Mouse (Mus musculus) embryonic facial prominence, embryonic 13.5 days (tissue): ENCODE data around the gene Ttll5. TPM values are rescaled to one million over a fixed set of nuclear protein-coding genes. Genes with fewer than 3 reads are reported as not detected.

Experiments
- ATAC-seq: fragments of 200-750 bp; cut with Nextera tagmentation; 2 replicates; pipeline ENCODE4 v1.8.0; 2017; ENCODE audit warnings: low read depth; ENCODE audit not compliant: insufficient number of reproducible peaks, insufficient read depth, low FRiP score, low TSS enrichment
- H3K27ac ChIP-seq: fragments of 300-500 bp; sonication (generic); 2 replicates; pipeline ENCODE4 v1.5.1; 2015; ENCODE audit warnings: moderate library complexity, mild to moderate bottlenecking, inconsistent platforms
- H3K27me3 ChIP-seq: fragments of 300-500 bp; sonication (generic); 2 replicates; pipeline ENCODE4 v1.6.1; 2015; ENCODE audit warnings: mild to moderate bottlenecking, inconsistent platforms
- H3K36me3 ChIP-seq: fragments of 300-500 bp; sonication (generic); 2 replicates; pipeline ENCODE4 v1.6.1; 2015; ENCODE audit warnings: mild to moderate bottlenecking, inconsistent platforms
- H3K4me1 ChIP-seq: fragments of 300-500 bp; sonication (generic); 2 replicates; pipeline ENCODE4 v1.6.1; 2015; ENCODE audit warnings: inconsistent platforms
- H3K4me2 ChIP-seq: fragments of 300-500 bp; sonication (generic); 2 replicates; pipeline ENCODE4 v1.6.1; 2015; ENCODE audit warnings: moderate library complexity, mild to moderate bottlenecking, inconsistent platforms
- H3K4me3 ChIP-seq: fragments of 300-500 bp; sonication (generic); 2 replicates; pipeline ENCODE4 v1.5.1; 2015; ENCODE audit warnings: mild to moderate bottlenecking, inconsistent platforms
- H3K9ac ChIP-seq: fragments of 300-500 bp; sonication (generic); 2 replicates; pipeline ENCODE4 v1.6.1; 2015; ENCODE audit warnings: mild to moderate bottlenecking, inconsistent platforms
- H3K9me3 ChIP-seq: fragments of 300-500 bp; sonication (generic); 2 replicates; pipeline ENCODE4 v1.6.1; 2016; ENCODE audit warnings: inconsistent platforms
- WGBS: fragments of 180-500 bp; shearing (Covaris S2); methylation state at CpG from one replicate; pipeline ENCODE4 v1.1.7; 2015; ENCODE audit warnings: mixed read lengths; 5-methylcytosine and 5-hydroxymethylcytosine counted together
- polyA plus RNA-seq: library from polyadenylated mRNA; unstranded; fragments of >200 nt; fragmentation: Nextera tagmentation; extraction: Ambion mirVana; gene quantifications from 2 replicates; pipeline ENCODE4 v1.2.1, GENCODE M21; 2015

Gene Ttll5
- polyA plus RNA-seq, 1 experiment from 2014 or later: 17.3 TPM

DNA sequence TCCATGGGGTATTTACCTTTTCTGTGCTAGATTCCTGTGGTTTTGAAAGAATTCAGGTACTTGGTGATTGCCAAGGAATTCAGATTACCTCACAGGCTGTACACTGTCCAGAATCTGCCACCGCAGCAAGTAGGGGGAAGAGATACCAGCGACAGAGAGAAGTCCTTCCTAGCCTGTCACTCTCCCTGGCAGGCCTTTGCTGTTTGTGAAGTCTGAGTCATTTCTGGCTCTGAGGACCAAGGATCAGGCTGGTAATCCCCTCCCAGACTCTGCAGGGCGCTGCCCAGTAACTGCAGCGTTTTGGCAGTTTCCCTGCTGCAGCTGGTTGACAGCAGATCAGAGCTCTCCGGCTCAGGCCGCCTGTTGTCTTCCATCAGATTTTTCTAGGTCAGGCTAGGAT is 45.0 kb downstream of the Ttll5 start:
- WGBS: 38% methylated on average over 6 of the region's 6 CpGs
- no peak overlapping the region for H3K4me3 ChIP-seq
- no peak for ATAC-seq
- H3K36me3 ChIP-seq: peaks cover 4% of the 10 kb centered on the region; the same call in 1 of the 2 replicates
- no peaks in the 10 kb centered on the region for H3K27me3 ChIP-seq
- no peak overlapping the region for H3K4me2 ChIP-seq
- no peaks in the 10 kb centered on the region for H3K9me3 ChIP-seq
- H3K9ac ChIP-seq: no peak overlapping the region; the same call in 1 of the 2 replicates
- peak overlapping the region; percentile 58; the same call in 1 of the 2 replicates for H3K27ac ChIP-seq
- H3K4me1 ChIP-seq: peaks cover 11% of the 10 kb centered on the region

DNA sequence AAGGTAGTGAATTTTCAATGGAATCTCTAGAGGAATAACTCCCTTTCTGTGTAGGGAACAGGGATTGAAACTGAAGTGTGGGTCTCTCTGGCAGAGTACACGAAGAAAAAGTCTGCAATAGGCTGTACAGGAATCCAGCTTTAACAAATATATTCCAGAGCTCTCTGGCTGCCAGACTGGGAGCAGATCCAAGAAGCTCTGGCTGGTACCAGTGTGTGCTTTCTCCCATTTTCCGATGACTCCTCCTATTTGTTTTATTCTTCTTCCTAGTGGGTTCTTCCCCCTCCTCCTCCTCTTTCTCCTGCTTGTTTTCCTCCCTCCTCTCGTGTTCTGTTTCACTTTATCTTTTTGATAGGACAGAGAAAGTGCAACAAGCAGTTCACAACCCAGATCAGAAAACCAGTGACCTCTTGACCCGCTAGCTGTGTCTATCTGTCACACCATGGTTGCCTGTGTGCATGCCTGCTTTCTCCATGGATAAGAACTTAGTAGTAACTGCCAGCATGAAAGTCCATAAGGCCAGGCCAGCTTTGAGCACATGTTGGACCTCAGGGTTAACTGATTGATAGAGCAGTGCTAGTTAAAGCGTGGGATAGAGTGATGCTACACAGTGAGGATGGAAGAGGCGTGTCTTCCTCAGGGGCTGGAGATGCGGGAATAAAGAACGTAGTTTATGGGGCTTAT is 55.3 kb downstream of the Ttll5 start:
- H3K4me3 ChIP-seq: no peak overlapping the region
- WGBS: 72% methylated on average over 8 of the region's 8 CpGs
- no peak overlapping the region for H3K4me2 ChIP-seq
- H3K9me3 ChIP-seq: no peaks in the 10 kb centered on the region
- no peak overlapping the region for H3K9ac ChIP-seq
- peaks cover 20% of the 10 kb centered on the region for H3K4me1 ChIP-seq
- peak; percentile 72; the same call in 1 of the 2 replicates for ATAC-seq
- no peaks in the 10 kb centered on the region for H3K27me3 ChIP-seq
- peak overlapping the region; percentile 81 for H3K27ac ChIP-seq
- H3K36me3 ChIP-seq: peaks cover 8% of the 10 kb centered on the region

DNA sequence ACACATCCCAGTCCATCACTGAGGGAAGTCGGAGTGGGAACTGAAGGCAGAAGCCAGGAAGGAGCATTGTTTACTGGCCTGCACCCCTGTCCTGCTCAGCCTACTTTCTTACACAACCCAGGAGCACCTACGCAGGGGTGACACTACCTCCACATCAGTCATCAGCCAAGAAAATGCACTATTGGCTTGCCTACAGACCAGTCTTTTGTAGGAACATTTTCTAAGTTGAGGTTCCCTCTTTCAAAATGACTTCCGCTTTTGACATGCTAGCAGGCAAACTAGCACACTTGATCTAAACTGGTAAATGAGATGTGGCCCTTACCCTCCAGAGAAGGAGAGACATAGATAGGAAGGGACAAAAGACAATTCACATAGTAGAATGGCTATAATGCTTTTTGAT is 60.6 kb downstream of the Ttll5 start:
- 86% methylated on average over 3 of the region's 3 CpGs for WGBS
- H3K9me3 ChIP-seq: no peaks in the 10 kb centered on the region
- H3K4me3 ChIP-seq: no peak overlapping the region
- ATAC-seq: no peak
- no peaks in the 10 kb centered on the region for H3K27me3 ChIP-seq
- H3K27ac ChIP-seq: no peak overlapping the region
- no peak overlapping the region for H3K9ac ChIP-seq
- no peaks in the 10 kb centered on the region for H3K36me3 ChIP-seq
- no peak overlapping the region for H3K4me2 ChIP-seq
- H3K4me1 ChIP-seq: peaks cover 9% of the 10 kb centered on the region

DNA sequence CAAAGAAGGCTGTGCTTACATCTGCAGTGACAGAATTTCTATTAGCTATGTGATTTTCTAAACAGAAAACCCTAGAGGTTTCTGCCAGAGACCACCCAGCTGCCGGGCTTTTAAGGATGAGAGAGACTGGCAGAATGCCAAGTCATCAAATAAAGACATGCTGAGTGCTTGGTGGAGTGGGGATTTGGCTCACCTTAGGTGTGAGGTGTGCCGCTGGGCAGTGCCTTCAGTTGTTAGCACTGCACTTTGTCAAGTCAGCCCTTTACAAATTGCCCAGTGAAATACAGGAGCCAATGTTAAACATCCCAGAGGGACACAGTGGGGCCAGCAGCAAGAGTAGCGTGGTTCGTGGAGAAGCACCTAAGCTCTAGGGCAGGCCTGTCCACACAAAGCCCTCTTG is 65.6 kb downstream of the Ttll5 start:
- no peak overlapping the region for H3K27ac ChIP-seq
- ATAC-seq: no peak

DNA sequence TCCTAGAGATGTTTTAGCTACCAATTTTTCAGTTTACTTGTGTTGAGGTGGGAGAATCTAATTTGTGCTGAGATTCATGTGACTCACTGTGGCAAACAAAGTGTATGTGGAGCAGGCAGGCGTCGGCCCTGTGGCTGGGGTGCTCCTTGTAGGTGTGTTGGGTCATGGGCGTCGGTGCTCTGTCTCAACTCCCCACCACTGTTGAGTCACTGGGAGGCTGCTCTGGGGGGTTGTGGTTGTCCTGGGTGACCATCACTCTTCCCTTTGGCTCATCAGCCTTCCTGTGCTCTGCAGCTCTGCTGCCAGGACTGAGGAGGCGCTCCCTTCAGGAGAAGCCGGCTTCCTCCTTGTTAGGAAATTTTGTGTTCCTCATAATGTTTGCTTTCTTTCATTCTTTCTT is 79.5 kb downstream of the Ttll5 start:
- no peak overlapping the region for H3K27ac ChIP-seq
- peaks cover 20% of the 10 kb centered on the region for H3K36me3 ChIP-seq
- no peaks in the 10 kb centered on the region; the same call in 1 of the 2 replicates for H3K9me3 ChIP-seq
- 93% methylated on average over 6 of the region's 6 CpGs for WGBS
- H3K27me3 ChIP-seq: no peaks in the 10 kb centered on the region
- H3K4me2 ChIP-seq: no peak overlapping the region
- H3K4me3 ChIP-seq: no peak overlapping the region
- H3K9ac ChIP-seq: no peak overlapping the region
- H3K4me1 ChIP-seq: peaks cover 14% of the 10 kb centered on the region
- no peak for ATAC-seq

More for the DNA sequence above, 65.6 kb downstream of the Ttll5 start:
- WGBS: 62% methylated on average over 4 of the region's 4 CpGs
- H3K4me2 ChIP-seq: no peak overlapping the region
- peaks cover 10% of the 10 kb centered on the region for H3K36me3 ChIP-seq
- no peak overlapping the region for H3K9ac ChIP-seq
- H3K4me3 ChIP-seq: no peak overlapping the region
- no peaks in the 10 kb centered on the region for H3K27me3 ChIP-seq
- H3K9me3 ChIP-seq: no peaks in the 10 kb centered on the region
- peaks cover 9% of the 10 kb centered on the region for H3K4me1 ChIP-seq

DNA sequence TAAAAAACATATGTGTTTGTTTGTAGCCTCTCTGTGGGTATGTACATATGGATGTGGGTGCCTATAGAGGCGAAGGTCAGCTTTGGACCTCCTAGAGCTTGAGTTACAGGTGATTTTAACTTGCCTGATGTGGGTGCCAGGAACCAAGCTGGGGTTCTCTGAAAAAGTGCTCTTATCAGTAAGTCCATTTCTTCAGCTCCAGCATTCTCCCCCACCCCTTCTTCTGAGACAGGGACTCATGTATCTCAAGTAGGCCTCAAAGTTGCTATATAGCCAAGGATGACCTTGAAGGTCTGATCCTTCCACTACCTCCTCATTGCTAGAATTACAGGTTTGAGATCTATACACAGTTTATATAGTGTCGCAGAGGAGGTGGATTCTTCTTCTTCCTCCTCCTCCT is 81.2 kb downstream of the Ttll5 start:
- H3K9me3 ChIP-seq: no peaks in the 10 kb centered on the region; the same call in 1 of the 2 replicates
- H3K4me2 ChIP-seq: no peak overlapping the region
- peaks cover 14% of the 10 kb centered on the region for H3K36me3 ChIP-seq
- no peaks in the 10 kb centered on the region for H3K27me3 ChIP-seq
- no peak overlapping the region for H3K9ac ChIP-seq
- WGBS: 97% methylated on average over 2 of the region's 2 CpGs
- H3K4me1 ChIP-seq: peaks cover 14% of the 10 kb centered on the region
- ATAC-seq: no peak
- H3K27ac ChIP-seq: no peak overlapping the region
- H3K4me3 ChIP-seq: no peak overlapping the region

DNA sequence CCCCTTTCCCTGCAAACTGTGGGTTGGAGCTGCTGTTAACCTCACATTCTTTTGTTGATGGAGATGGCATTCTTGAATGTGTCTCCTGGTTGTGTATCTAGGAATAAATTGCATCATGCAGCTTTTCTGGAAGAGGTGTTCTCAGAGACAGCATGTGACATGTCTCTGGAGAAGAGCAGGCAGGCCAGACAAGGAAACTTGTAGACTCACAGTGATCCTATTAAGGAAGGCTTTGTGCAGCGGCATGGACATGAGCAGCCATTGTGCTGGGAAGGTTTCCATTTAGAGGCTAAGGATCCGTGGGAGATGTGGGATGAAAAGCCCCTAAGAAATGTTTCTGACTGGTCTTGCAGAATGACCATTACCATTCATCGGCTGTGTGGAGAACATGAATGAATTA is 83.4 kb downstream of the Ttll5 start:
- Histone ChIP-seq H3K4me2 (no peak overlapping the region), H3K9ac (no peak overlapping the region), H3K9me3 (no peaks in the 10 kb centered on the region), H3K27me3 (no peaks in the 10 kb centered on the region), H3K27ac (peak overlapping the region; percentile 48), H3K36me3 (no peaks in the 10 kb centered on the region), H3K4me1 (peaks cover 21% of the 10 kb centered on the region), H3K4me3 (no peak overlapping the region)
- no peak for ATAC-seq
- WGBS: 63% methylated on average over 3 of the region's 3 CpGs

DNA sequence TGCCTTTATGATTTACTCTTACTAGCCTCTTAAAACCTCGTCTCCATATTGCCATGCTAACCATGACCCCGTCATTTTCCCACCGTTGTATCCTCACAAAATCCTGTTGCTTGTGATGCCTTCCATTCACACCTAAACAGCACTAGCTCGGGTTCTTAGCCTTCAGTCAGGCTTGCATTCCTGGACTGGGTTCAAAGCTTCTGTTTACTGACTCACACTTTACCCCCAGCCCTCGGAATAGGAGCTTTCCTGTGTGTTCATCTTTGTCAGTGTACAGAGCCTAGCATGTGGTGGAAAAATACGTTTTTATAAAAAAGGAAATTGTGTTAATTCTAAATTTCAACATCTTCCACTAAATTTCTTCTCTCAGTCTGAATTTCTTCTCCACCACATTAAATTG is 86.4 kb downstream of the Ttll5 start:
- no peak for ATAC-seq
- WGBS: 84% methylated on average over 6 of the region's 6 CpGs
- Histone ChIP-seq H3K36me3 (0 out of 2 replicates have a peak, but pooled peaks cover 4% of the 10 kb centered on the region), H3K27ac (no peak overlapping the region), H3K4me1 (peaks cover 24% of the 10 kb centered on the region), H3K9ac (no peak overlapping the region), H3K9me3 (no peaks in the 10 kb centered on the region), H3K27me3 (no peaks in the 10 kb centered on the region), H3K4me2 (no peak overlapping the region), H3K4me3 (no peak overlapping the region)

DNA sequence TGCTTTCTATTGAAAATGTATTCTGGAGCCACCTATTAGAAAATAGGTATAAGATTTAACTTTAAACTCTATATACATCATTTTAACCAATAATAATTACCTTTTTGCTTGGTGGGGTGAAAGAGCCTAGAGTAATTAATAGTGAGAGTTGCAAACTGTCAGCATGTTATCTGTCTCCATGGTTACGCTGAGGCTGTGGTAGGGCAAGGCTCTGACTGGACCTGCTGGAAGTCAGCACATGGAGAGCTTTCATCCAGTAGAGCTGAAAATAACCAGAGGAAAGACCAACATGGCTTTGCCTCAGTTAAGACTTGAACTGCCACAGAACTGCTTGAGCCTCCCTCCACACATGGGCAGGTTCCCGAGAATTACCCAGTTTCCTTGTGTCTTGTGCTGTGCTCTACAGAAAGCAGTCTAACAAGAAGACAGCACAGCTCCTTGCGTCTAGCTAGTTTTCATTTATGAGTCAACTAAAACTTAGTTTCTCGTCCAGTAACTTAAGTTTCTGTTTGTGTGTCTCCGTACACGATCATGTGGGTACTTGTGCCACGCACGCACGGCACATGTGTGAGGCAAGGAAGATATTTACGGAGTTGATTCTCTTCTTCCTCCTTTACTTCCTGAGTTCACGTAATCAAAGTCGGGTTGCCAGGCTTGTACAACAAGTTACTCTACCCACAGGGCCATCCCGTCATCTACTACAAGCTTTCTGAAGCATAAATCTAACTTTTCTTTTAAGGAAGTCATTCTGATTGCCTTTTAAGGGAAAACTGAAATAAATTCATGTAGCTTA is 88.4 kb downstream of the Ttll5 start:
- Histone ChIP-seq H3K4me2 (no peak overlapping the region), H3K9me3 (no peaks in the 10 kb centered on the region), H3K4me3 (no peak overlapping the region), H3K27me3 (no peaks in the 10 kb centered on the region), H3K9ac (no peak overlapping the region), H3K36me3 (0 out of 2 replicates have a peak, but pooled peaks cover 9% of the 10 kb centered on the region), H3K4me1 (peaks cover 13% of the 10 kb centered on the region), H3K27ac (no peak overlapping the region)
- no peak for ATAC-seq
- WGBS: 84% methylated on average over 13 of the region's 13 CpGs

DNA sequence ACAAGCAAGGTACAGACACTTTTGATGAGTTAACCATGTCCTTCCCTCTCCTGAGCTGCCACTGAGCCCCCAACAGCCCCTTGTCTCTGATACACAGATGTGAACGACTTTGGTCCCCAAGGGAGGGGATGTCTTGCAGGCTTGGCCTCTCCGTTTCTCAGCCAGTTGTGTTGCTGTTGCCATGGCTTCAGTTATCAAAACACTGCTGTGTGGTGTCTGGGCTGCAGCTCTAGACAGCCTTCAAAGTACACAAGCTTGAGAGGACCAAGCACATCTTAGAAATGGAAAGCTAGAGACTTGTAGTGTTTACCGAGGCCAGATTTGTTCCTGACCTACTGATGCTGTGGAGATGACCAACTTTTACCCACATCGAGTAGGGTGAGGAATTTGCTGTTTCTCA is 102.4 kb downstream of the Ttll5 start:
- 68% methylated on average over 4 of the region's 4 CpGs for WGBS
- no peak for ATAC-seq
- H3K9ac ChIP-seq: no peak overlapping the region

DNA sequence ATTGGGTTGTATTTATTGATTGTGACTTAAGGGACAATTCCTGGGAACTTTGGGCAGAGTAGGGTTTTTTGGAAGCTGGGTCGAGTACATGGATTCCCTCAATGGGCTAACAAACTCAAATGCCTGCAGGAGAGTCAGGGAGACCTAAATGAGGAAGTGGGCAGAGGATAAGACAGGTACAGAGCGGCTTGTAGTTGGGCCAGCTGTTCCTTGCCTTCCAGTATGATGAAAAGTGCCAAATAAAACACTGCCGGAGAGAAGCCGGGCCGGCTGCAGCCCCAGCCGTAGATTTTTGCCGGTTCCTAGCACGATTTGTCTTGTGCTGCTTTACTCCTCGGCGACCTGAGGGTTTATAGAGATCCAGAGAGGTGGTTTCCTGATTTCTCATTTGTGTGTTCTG is 104.1 kb downstream of the Ttll5 start:
- Histone ChIP-seq H3K36me3 (peaks cover 17% of the 10 kb centered on the region), H3K4me3 (no peak overlapping the region), H3K9me3 (no peaks in the 10 kb centered on the region), H3K4me2 (no peak overlapping the region), H3K27me3 (no peaks in the 10 kb centered on the region), H3K4me1 (peaks cover 9% of the 10 kb centered on the region), H3K27ac (peak overlapping the region; percentile 53), H3K9ac (no peak overlapping the region)
- ATAC-seq: no peak
- WGBS: 84% methylated on average over 10 of the region's 10 CpGs

More for the DNA sequence above, 102.4 kb downstream of the Ttll5 start:
- no peak overlapping the region for H3K4me2 ChIP-seq
- H3K36me3 ChIP-seq: peaks cover 14% of the 10 kb centered on the region
- peaks cover 9% of the 10 kb centered on the region for H3K4me1 ChIP-seq
- no peaks in the 10 kb centered on the region for H3K9me3 ChIP-seq
- no peak overlapping the region for H3K4me3 ChIP-seq
- no peaks in the 10 kb centered on the region for H3K27me3 ChIP-seq
- H3K27ac ChIP-seq: no peak overlapping the region

DNA sequence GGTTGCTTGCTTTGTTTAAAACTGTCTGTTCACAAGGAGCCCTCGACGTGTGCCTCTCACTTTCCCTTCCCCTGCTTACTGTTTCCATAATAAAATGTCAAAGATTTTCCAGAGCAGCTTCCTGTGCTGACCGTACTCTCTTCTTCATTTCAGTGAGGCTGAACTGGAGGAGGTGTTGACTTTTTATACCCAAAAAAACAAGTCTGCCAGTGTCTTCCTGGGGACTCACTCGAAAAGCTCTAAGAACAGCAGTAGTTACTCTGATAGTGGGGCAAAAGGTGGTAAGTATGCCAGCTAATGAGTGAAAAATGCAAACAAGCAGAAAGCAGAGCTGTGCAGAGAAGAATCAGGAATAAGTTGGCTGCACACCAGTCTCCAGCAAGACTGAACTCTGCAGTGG is 105.3 kb downstream of the Ttll5 start:
- Histone ChIP-seq H3K9me3 (no peaks in the 10 kb centered on the region), H3K9ac (no peak overlapping the region), H3K4me1 (peaks cover 9% of the 10 kb centered on the region), H3K27me3 (no peaks in the 10 kb centered on the region), H3K36me3 (peaks cover 25% of the 10 kb centered on the region), H3K27ac (peak overlapping the region; percentile 41), H3K4me2 (no peak overlapping the region), H3K4me3 (no peak overlapping the region)
- WGBS: 60% methylated on average over 4 of the region's 4 CpGs
- no peak for ATAC-seq
